ENCODE assay signal across 8 mouse cellular contexts in the genomic region with DNA sequence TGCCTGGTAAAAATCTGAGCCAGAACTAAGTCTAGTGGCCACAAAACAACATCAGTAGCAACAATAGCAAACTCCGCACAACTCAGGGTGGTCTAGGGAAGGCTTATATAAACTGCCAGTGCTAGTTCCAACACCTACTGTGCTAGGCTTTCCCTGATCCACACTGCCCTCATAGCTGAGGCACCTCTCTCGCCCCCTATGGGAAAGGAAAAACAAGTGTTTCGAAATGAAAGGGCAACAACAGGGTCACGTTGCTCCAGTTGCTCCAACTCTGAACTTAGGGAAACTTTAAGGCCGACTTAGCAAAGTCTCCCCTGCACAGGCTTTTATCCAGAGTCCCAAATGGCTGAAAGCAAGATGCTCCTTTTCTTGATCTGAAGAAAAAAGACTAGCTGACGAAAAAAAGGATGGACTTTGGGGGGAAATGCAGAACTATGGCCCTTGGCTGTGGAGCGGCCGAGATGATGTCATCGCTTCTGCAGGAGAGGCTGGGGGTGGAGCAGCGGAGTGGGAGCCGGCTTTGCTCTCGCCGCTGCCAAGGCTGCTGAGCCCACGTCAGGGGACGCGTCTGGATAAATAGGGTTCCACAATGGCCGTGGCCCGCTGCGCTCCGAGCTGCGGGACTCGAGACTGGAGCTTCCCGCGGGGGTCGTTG. TPM values are rescaled to one million over a fixed set of nuclear protein-coding genes. Genes with fewer than 3 reads are reported as not detected.
DNase-seq lines count a peak whose midpoint lies in the region; ATAC-seq and TF ChIP-seq lines count a peak whose summit lies in the region.

Gene Sfrp4, plus strand, starts transcription at position 532 of the 655 bp plus-strand sequence.

- TF ChIP-seq POLR2A in cortical plate, adult 2 months (IDR thresholded peaks at IDR 0.05; ENCODE audit: extremely low read depth, insufficient read depth, low read length), result peak; percentile 22; the same call in 1 of the 2 replicates

- H3K27me3 ChIP-seq in intestine, embryonic 14.5 days (replicated peaks; ENCODE audit: control insufficient read depth, insufficient read depth, low read length), result peaks cover 23% of the 10 kb centered on the region
- H3K27me3 ChIP-seq in liver, embryonic 15.5 days, result peaks cover 25% of the 10 kb centered on the region
- H3K27me3 ChIP-seq in neural tube, embryonic 11.5 days (ENCODE audit: control insufficient read depth, insufficient read depth, low read length), result 0 out of 2 replicates have a peak, but pooled peaks cover 8% of the 10 kb centered on the region

- peak within 1 kb of the TSS; percentile 42 for H3K9ac ChIP-seq in intestine, embryonic 14.5 days (ENCODE audit: low read length)
- H3K9ac ChIP-seq in liver, embryonic 15.5 days, result peak within 1 kb of the TSS; percentile 27; the same call in 1 of the 2 replicates
- peak within 1 kb of the TSS; percentile 33 for H3K9ac ChIP-seq in neural tube, embryonic 11.5 days (ENCODE audit: low read length)

- H3K4me1 ChIP-seq in cortical plate, adult 2 months (ENCODE audit: control insufficient read depth, insufficient read depth, low read length), result peaks cover 1% of the 10 kb centered on the region; the same call in 1 of the 2 replicates
- no peaks in the 10 kb centered on the region for H3K4me1 ChIP-seq in intestine, embryonic 14.5 days (replicated peaks; ENCODE audit: control insufficient read depth, insufficient read depth, low read length)
- H3K4me1 ChIP-seq in liver, embryonic 15.5 days (replicated peaks), result peaks cover 36% of the 10 kb centered on the region
- peaks cover 4% of the 10 kb centered on the region; the same call in 1 of the 2 replicates for H3K4me1 ChIP-seq in neural tube, embryonic 11.5 days (ENCODE audit: control insufficient read depth, insufficient read depth, low read length)

- H3K4me2 ChIP-seq in intestine, embryonic 14.5 days (ENCODE audit: low read length), result peak within 1 kb of the TSS; percentile 86
- peak within 1 kb of the TSS; percentile 87 for H3K4me2 ChIP-seq in liver, embryonic 15.5 days
- peak within 1 kb of the TSS; percentile 83 for H3K4me2 ChIP-seq in neural tube, embryonic 11.5 days (ENCODE audit: low read depth)

- TF ChIP-seq CTCF in cortical plate, adult 2 months (IDR thresholded peaks at IDR 0.05; ENCODE audit: extremely low read depth, insufficient read depth, low read length), result 0 out of 2 replicates have a peak, but pooled peaks have one; percentile 17

- no peaks in the 10 kb centered on the region for H3K36me3 ChIP-seq in intestine, embryonic 14.5 days (ENCODE audit: control insufficient read depth, insufficient read depth, low read length)
- no peaks in the 10 kb centered on the region for H3K36me3 ChIP-seq in liver, embryonic 15.5 days (replicated peaks)
- no peaks in the 10 kb centered on the region for H3K36me3 ChIP-seq in neural tube, embryonic 11.5 days (ENCODE audit: control insufficient read depth, insufficient read depth, low read length)

- H3K27ac ChIP-seq in cortical plate, adult 2 months (ENCODE audit: insufficient read depth, low read length), result no peak within 1 kb of the TSS
- H3K27ac ChIP-seq in intestine, embryonic 14.5 days (ENCODE audit: low read depth), result no peak within 1 kb of the TSS
- no peak within 1 kb of the TSS for H3K27ac ChIP-seq in liver, embryonic 15.5 days (replicated peaks)
- no peak within 1 kb of the TSS for H3K27ac ChIP-seq in neural tube, embryonic 11.5 days (ENCODE audit: low read depth, low read length)

- ATAC-seq in intestine, embryonic 14.5 days (replicated peaks; ENCODE audit: low FRiP score, low TSS enrichment, low read depth), result peak; percentile 70
- 0 out of 2 replicates have a peak, but pooled peaks have one; percentile 35 for ATAC-seq in liver, embryonic 15.5 days (ENCODE audit: insufficient read depth)
- peak; percentile 65 for ATAC-seq in neural tube, embryonic 11.5 days (ENCODE audit: insufficient read depth, low FRiP score, low TSS enrichment)

- no peaks in the 10 kb centered on the region for H3K9me3 ChIP-seq in intestine, embryonic 14.5 days (ENCODE audit: control insufficient read depth, low read length)
- H3K9me3 ChIP-seq in liver, embryonic 15.5 days (replicated peaks), result no peaks in the 10 kb centered on the region
- H3K9me3 ChIP-seq in neural tube, embryonic 11.5 days (ENCODE audit: control insufficient read depth, low read length), result no peaks in the 10 kb centered on the region

- peak within 1 kb of the TSS; percentile 38 for H3K4me3 ChIP-seq in cortical plate, adult 2 months (ENCODE audit: insufficient read depth, low read length)
- H3K4me3 ChIP-seq in intestine, embryonic 14.5 days (ENCODE audit: low read depth, low read length), result peak within 1 kb of the TSS; percentile 49
- H3K4me3 ChIP-seq in liver, embryonic 15.5 days (replicated peaks), result peak within 1 kb of the TSS; percentile 55
- peak within 1 kb of the TSS; percentile 39 for H3K4me3 ChIP-seq in neural tube, embryonic 11.5 days (ENCODE audit: low read depth, low read length)

- peak; percentile 47 to 73 for DNase-seq in left cerebral cortex, adult 18-20 months (ENCODE audit: low spot score in 2 of 2)
- no peak for DNase-seq in left cerebral cortex, adult 11 months (ENCODE audit: low spot score)
- peak; percentile 48 to 62 for DNase-seq in gastrocnemius, postnatal 4 days (ENCODE audit: low spot score in 2 of 2)
- peak; percentile 66 for DNase-seq in intestine, embryonic 14.5 days (ENCODE audit: low spot score)
- peak; percentile 65 for DNase-seq in neural tube, embryonic 11.5 days (ENCODE audit: low spot score)
- peak; percentile 3 for DNase-seq in urinary bladder, postnatal 25 days (ENCODE audit: low spot score)

- WGBS in intestine, embryonic 14.5 days, result 4% methylated on average over 25 of the region's 25 CpGs
- 3% methylated on average over 25 of the region's 25 CpGs for WGBS in liver, embryonic 15.5 days (ENCODE audit: insufficient replicate concordance)
- 3% methylated on average over 25 of the region's 25 CpGs for WGBS in neural tube, embryonic 11.5 days

RNA-seq across cellular contexts. Expression of gene Sfrp4, which starts in this region (rescaled TPM):
- 1 to 10 TPM; 1.3 to 1.5 TPM for total RNA-seq in left cerebral cortex, adult 18-20 months (2021)
- polyA plus RNA-seq in cortical plate, adult 2 months (2012; rRNA removed), result 3.4 and 3.9 TPM in 2 replicates
- 10 to 100 TPM; 44.5 to 45.8 TPM for total RNA-seq in gastrocnemius, postnatal 4 days (2021)
- 0.39 and 0.58 TPM in 2 replicates for polyA plus RNA-seq in intestine, embryonic 14.5 days (2014; fragmentation: Nextera tagmentation; extraction: Ambion mirVana)
- 0.29 and 0.51 TPM in 2 replicates for polyA plus RNA-seq in liver, embryonic 15.5 days (2015; fragmentation: Nextera tagmentation; extraction: Ambion mirVana)
- 1.2 and 1.9 TPM in 2 replicates for polyA plus RNA-seq in neural tube, embryonic 11.5 days (2014; fragmentation: Nextera tagmentation; extraction: Ambion mirVana)

Comparison
In these comparisons a context has a peak if more than half of its experiments do, and no peak if none do; other contexts are left out.
1. RNA of gene Sfrp4 (total RNA-seq): 44.5 to 45.8 TPM in gastrocnemius, postnatal 4 days; 1.3 to 1.5 TPM in left cerebral cortex, adult 18-20 months; every median in the first group is over 10 times any median in the second.
2. Peak in DNase-seq, ATAC-seq, H3K4me3 ChIP-seq, H3K9ac ChIP-seq and H3K4me2 ChIP-seq in intestine, embryonic 14.5 days; RNA of the gene not detected or under 1 TPM.
3. Peak in ATAC-seq, H3K4me3 ChIP-seq, H3K9ac ChIP-seq and H3K4me2 ChIP-seq in liver, embryonic 15.5 days; RNA of the gene not detected or under 1 TPM.
4. Peak in every context shown above with its lines, with median percentiles within 50 percentile points of each other: H3K4me3 ChIP-seq, ATAC-seq, H3K4me2 ChIP-seq and H3K9ac ChIP-seq.